Mouse (Mus musculus) liver, adult 2 months (tissue): Measurements from ENCODE around the gene Zmiz1.

Experiments
- CTCF ChIP-seq: fragments of 200-500 bp; IDR thresholded peaks from 2 replicates; pipeline ENCODE4 v1.5.1; 2011; ENCODE audit warnings: low read depth, low read length, control low read depth
- POLR2A ChIP-seq: fragments of 200-500 bp; IDR thresholded peaks from 2 replicates; pipeline ENCODE4 v1.6.1; 2011; ENCODE audit warnings: low read length, control low read depth; ENCODE audit not compliant: insufficient read depth; ENCODE audit errors: extremely low read depth

DNA sequence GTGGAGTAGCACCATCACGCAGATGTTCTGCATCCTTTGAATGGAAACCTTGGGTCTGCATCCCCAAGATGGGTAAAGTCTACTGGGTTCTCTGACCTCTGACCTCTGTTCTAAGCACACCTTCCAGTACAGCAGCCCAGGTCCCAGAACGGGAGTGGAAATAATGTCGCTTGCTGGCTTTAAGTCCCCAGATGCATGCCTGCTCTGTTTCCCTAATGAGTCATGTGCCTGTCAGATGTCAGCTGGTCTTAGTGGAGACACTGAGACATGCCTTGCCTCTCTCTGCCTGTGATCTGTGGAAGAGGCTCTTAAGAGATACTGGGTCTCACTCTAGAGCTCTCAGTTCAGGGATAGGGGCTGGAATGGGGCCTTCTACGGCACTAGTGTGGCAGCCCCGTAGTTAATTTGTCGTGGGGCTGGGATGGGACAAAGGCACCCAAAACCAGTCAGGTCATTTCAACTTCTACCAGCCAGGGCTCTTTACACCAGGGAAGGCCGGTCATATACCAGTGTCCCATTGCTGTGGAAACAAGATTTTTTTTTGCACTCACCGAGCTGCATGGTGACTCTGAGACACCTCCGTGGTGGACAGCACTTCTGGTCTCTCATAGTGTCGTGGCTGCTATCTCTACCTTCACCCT lies 128.0 kb downstream of the Zmiz1 start:
- TF ChIP-seq CTCF = no peak
- TF ChIP-seq POLR2A = no peak
